Mouse (Mus musculus) thymus, adult 2 months (tissue): ENCODE measurements around the gene Aar2. TPM values are rescaled to one million over a fixed set of nuclear protein-coding genes. Genes with fewer than 3 reads are reported as not detected.
A peak's percentile ranks its signal among the peaks of the same experiment; 100 is the strongest.

Experiments used
- DNase-seq: peaks from one replicate; pipeline ENCODE4 v3.0.0; 2021
- H3K27ac ChIP-seq: fragments of 200-500 bp; 2 replicates; pipeline ENCODE4 v1.5.1; 2012; ENCODE audit warnings: low read length, control low read depth; ENCODE audit not compliant: control insufficient read depth, insufficient read depth
- H3K27me3 ChIP-seq: fragments of 200-500 bp; 2 replicates; pipeline ENCODE4 v1.6.1; 2012; ENCODE audit warnings: mild to moderate bottlenecking, low read length, moderate library complexity, mixed read lengths; ENCODE audit not compliant: control insufficient read depth, insufficient read depth
- H3K36me3 ChIP-seq: fragments of 200-500 bp; 2 replicates; pipeline ENCODE4 v1.6.1; 2012; ENCODE audit warnings: mild to moderate bottlenecking, low read length, moderate library complexity; ENCODE audit not compliant: control insufficient read depth, insufficient read depth
- H3K4me1 ChIP-seq: fragments of 200-500 bp; replicated peaks from 2 replicates; pipeline ENCODE4 v1.6.1; 2012; ENCODE audit warnings: low read length; ENCODE audit not compliant: control insufficient read depth, insufficient read depth
- H3K4me3 ChIP-seq: fragments of 200-500 bp; 2 replicates; pipeline ENCODE4 v1.5.1; 2012; ENCODE audit warnings: mild to moderate bottlenecking, low read length, control low read depth, moderate library complexity; ENCODE audit not compliant: control insufficient read depth, insufficient read depth
- CTCF ChIP-seq: fragments of 200-500 bp; IDR thresholded peaks from 2 replicates; pipeline ENCODE4 v1.5.1; 2012; ENCODE audit warnings: mild to moderate bottlenecking, control low read depth, low read length, moderate library complexity, borderline replicate concordance; ENCODE audit not compliant: control insufficient read depth, poor library complexity, insufficient read depth; ENCODE audit errors: extremely low read depth
- POLR2A ChIP-seq: fragments of 200-500 bp; IDR thresholded peaks from 2 replicates; pipeline ENCODE4 v1.6.1; 2012; ENCODE audit warnings: mild to moderate bottlenecking, low read length, control low read depth, moderate library complexity; ENCODE audit not compliant: control insufficient read depth, poor library complexity, insufficient read depth; ENCODE audit errors: extremely low read depth
- WGBS: fragments of 180-500 bp; shearing (Covaris S2); methylation state at CpG from one replicate; pipeline ENCODE4 v1.1.7; 2018; 5-methylcytosine and 5-hydroxymethylcytosine counted together
- polyA plus RNA-seq: library from polyadenylated mRNA; depleted of rRNA; stranded (reverse); fragments of >200 nt; gene quantifications from 2 replicates; pipeline ENCODE4 v1.2.3, GENCODE M21; 2012

Gene Aar2
- polyA plus RNA-seq, 1 experiment: 32.7 TPM

DNA sequence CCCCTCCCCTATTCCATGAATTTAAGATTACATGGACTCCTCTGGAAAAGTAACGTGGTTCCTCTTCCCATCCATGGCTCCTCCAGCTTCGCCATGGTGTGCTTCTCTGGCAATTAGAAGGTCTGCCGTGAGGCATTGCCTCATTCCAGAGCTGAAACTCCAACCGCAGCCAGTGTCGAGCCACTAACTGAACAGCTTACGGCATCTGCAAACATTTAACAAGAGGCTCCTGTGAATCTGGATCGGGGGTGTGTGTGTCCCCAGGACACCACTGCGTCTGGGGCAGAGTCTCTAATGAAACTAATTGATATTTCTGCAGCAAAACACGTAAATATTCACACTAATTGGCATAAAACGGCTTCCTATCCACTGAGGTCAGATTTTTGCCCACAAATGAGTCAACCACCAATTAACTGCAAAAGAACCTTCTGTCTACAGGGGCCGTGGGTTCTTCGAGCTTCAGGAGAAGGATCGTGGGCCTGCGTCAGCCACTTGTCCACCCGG is 47.7 kb downstream of the Aar2 start:
- H3K27ac ChIP-seq: no peak overlapping the region
- 85% methylated on average over 15 of the region's 15 CpGs for WGBS
- no peaks in the 10 kb centered on the region for H3K36me3 ChIP-seq
- no peak overlapping the region for H3K4me3 ChIP-seq
- no peaks in the 10 kb centered on the region for H3K4me1 ChIP-seq
- H3K27me3 ChIP-seq: no peaks in the 10 kb centered on the region
- DNase-seq: no peak
- TF ChIP-seq CTCF: no peak
- no peak for TF ChIP-seq POLR2A

DNA sequence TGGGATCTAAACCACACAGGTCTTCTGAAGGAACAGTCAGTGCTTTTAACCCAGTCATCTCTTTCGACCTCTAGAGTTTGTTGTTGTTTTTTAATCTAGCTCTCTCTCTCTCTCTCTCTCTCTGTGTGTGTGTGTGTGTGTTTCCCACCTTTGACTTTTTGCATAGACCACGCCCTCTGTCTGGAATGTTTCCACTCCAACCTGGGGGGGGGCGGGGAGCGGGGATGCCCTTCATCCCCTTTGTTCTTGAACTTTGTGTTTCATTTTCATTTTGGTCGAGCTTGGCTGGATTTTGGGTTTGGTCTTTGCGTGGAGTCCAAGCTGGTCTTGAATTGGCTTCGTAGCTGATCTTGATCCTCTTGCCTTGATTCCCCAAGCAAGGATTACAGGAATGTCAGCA is 55.2 kb downstream of the Aar2 start:
- H3K36me3 ChIP-seq: no peaks in the 10 kb centered on the region
- no peak overlapping the region for H3K27ac ChIP-seq
- H3K27me3 ChIP-seq: no peaks in the 10 kb centered on the region
- no peak overlapping the region for H3K4me3 ChIP-seq
- no peak for DNase-seq
- WGBS: 81% methylated on average over 7 of the region's 7 CpGs
- no peaks in the 10 kb centered on the region for H3K4me1 ChIP-seq
- TF ChIP-seq CTCF (no peak), POLR2A (no peak)

DNA sequence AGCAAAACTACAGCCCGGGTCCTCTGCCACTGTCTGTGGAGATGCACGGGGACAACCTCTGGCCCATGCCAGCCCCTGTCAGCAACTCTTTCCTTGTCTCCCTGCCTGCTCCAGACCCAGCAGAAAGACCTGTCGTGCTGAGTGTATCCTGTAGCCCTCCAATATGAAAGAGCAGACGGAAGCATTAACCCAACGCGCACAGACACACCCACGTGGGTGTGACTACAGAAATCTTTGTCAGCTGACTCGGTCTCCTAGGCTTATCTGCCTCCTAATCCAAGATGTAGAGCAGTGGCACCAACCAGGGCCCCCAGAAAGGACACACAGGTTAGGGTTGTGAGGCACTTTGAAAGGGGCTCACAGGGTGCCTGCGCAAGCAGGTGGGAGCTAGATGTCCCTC is 56.3 kb downstream of the Aar2 start:
- Histone ChIP-seq H3K4me1 (no peaks in the 10 kb centered on the region), H3K27ac (no peak overlapping the region), H3K36me3 (no peaks in the 10 kb centered on the region), H3K4me3 (no peak overlapping the region), H3K27me3 (no peaks in the 10 kb centered on the region)
- 91% methylated on average over 9 of the region's 9 CpGs for WGBS
- DNase-seq: no peak
- no peak for TF ChIP-seq CTCF
- no peak for TF ChIP-seq POLR2A

DNA sequence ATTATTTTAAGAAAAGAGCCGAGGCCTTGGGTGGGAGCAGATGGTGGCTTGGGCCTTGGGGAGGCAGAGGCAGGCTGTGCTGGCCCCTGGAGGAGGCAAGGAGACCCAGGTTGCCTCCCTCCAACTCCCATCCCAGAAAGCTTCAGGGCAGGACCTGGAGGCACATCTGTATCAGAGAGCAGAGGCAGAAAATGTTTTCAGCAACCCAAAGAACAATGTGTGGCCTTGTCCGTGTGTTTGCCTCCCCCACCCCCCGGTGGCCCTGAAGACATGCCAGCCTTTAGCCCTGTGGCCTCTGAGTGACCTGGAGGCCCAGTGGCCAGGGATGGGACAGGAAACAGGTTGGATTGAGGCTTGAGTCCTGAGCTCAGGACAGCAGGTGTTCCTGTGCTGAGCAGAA is 57.8 kb downstream of the Aar2 start:
- H3K27me3 ChIP-seq: no peaks in the 10 kb centered on the region; the same call in 1 of the 2 replicates
- no peaks in the 10 kb centered on the region for H3K36me3 ChIP-seq
- H3K4me3 ChIP-seq: no peak overlapping the region
- DNase-seq: no peak
- WGBS: 77% methylated on average over 3 of the region's 3 CpGs
- no peak overlapping the region for H3K27ac ChIP-seq
- TF ChIP-seq POLR2A (no peak), CTCF (no peak)
- no peaks in the 10 kb centered on the region for H3K4me1 ChIP-seq

DNA sequence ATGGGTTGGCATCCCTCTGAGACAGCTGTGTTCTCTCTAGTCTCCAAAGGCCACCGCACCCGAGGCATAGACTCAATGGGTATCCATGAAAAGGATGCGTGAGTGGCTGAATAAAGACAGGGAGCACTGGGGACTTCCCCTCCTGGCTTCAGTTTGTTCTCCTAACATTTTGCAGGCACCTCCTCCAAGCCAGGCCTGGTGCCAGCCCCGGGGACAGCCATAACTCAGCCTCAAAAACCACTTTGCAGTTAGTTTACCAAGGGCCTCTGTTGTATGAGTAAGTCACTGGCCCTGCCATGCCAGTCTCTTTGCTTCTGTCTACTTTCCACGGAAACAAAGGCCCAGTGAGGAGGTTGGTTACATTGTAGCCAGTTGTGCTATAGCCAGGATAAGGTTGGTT is 58.6 kb downstream of the Aar2 start:
- TF ChIP-seq CTCF (no peak), POLR2A (no peak)
- Histone ChIP-seq H3K4me3 (no peak overlapping the region), H3K27ac (no peak overlapping the region), H3K4me1 (no peaks in the 10 kb centered on the region), H3K27me3 (no peaks in the 10 kb centered on the region; the same call in 1 of the 2 replicates), H3K36me3 (no peaks in the 10 kb centered on the region)
- DNase-seq: no peak
- WGBS: 81% methylated on average over 5 of the region's 5 CpGs

DNA sequence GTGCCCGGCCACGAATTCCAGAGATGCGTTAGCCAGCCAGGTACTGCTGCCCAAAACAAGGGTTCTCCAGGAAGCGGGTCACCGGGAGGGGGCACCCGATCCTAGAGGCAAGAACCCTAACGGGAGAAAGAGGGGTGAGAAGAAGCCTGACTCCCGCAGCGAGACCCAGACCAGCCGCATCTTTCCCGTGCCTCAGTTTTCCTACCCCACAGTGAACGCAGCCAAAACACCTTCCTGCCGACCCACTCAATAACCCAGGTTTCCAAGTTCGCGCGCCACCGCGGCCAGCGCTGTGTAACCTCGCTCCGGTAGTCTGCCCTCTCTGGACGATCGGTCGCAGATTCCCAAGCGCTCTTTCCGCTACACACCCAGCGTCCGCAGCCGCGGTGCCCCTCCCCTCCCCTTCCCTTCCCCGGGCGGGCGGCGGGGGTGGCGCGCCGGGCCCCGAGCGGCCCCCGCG is 65.7 kb downstream of the Aar2 start:
- peaks cover 11% of the 10 kb centered on the region; the same call in 1 of the 2 replicates for H3K27me3 ChIP-seq
- DNase-seq: peak; percentile 49
- H3K4me3 ChIP-seq: peak overlapping the region; percentile 4
- H3K27ac ChIP-seq: no peak overlapping the region
- no peaks in the 10 kb centered on the region for H3K36me3 ChIP-seq
- 0 out of 2 replicates have a peak, but pooled peaks cover 11% of the 10 kb centered on the region for H3K4me1 ChIP-seq
- WGBS: 1% methylated on average over 41 of the region's 41 CpGs
- no peak for TF ChIP-seq CTCF
- TF ChIP-seq POLR2A: no peak
